Mouse (Mus musculus) kidney, adult 2 months (tissue): ENCODE data around the gene Utrn. TPM values are rescaled to one million over a fixed set of nuclear protein-coding genes. Genes with fewer than 3 reads are reported as not detected.
A peak's percentile ranks its signal among the peaks of the same experiment; 100 is the strongest.
"Not testable (repeated sequence)": the region's sequence is repeated elsewhere in the genome, so short reads cannot be mapped to it uniquely, and the experiment has no call there.

Source experiments
- DNase-seq: peaks from one replicate; pipeline ENCODE4 v3.0.0; 2021
- H3K27ac ChIP-seq: fragments of 200-500 bp; 2 replicates; pipeline ENCODE4 v1.5.1; 2012; ENCODE audit warnings: low read depth, low read length, control low read depth, inconsistent platforms; ENCODE audit not compliant: insufficient read depth
- H3K27me3 ChIP-seq: fragments of 200-500 bp; replicated peaks from 2 replicates; pipeline ENCODE4 v1.6.1; 2012; ENCODE audit warnings: mild to moderate bottlenecking, moderate library complexity, low read length, inconsistent platforms; ENCODE audit not compliant: control insufficient read depth, insufficient read depth
- H3K36me3 ChIP-seq: fragments of 200-500 bp; 2 replicates; pipeline ENCODE4 v1.6.1; 2012; ENCODE audit warnings: mild to moderate bottlenecking, moderate library complexity, low read length, inconsistent platforms; ENCODE audit not compliant: control insufficient read depth, insufficient read depth
- H3K4me1 ChIP-seq: fragments of 200-500 bp; 2 replicates; pipeline ENCODE4 v1.6.1; 2011; ENCODE audit warnings: low read length; ENCODE audit not compliant: control insufficient read depth, insufficient read depth
- H3K4me3 ChIP-seq: fragments of 200-500 bp; 2 replicates; pipeline ENCODE4 v1.5.1; 2011; ENCODE audit warnings: mild to moderate bottlenecking, low read depth, low read length, control low read depth; ENCODE audit not compliant: insufficient read depth
- CTCF ChIP-seq: fragments of 200-500 bp; conservative IDR thresholded peaks from 2 replicates; pipeline ENCODE4 v1.5.1; 2011; ENCODE audit warnings: low read depth, mild to moderate bottlenecking, control low read depth, low read length, moderate library complexity, mixed read lengths; ENCODE audit not compliant: insufficient read depth, insufficient read length
- POLR2A ChIP-seq: fragments of 200-500 bp; IDR thresholded peaks from one replicate; pipeline ENCODE4 v1.6.1; 2011; ENCODE audit warnings: low read depth, low read length, control low read depth
- WGBS: fragments of 180-500 bp; shearing (Covaris S2); methylation state at CpG from one replicate; pipeline ENCODE4 v1.1.7; 2018; 5-methylcytosine and 5-hydroxymethylcytosine counted together
- polyA plus RNA-seq: library from polyadenylated mRNA; depleted of rRNA; stranded (reverse); fragments of >200 nt; gene quantifications from 2 replicates; pipeline ENCODE4 v1.2.3, GENCODE M21; 2012

Utrn gene
- polyA plus RNA-seq, 1 experiment = 20.8 TPM

DNA sequence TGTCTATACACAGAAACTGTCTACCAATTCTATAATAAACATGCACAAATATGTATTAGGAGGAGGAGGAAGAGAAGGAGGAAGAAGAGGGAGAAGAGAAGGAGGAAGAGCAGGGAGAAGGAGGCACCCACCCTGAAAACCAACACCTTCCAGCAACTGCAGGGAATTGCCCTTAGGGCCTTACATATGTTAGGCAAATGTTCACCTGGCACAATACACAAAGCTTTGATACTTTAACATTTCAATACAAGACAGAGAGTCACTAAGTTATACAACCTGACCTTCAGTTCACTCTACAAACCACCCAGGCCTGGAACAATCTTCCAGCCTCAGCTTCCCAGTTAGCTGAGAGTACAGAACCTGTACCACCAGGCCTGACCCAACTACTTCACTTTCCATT lies 260.5 kb downstream of the Utrn start:
- no peak overlapping the region for H3K4me3 ChIP-seq
- no peak for DNase-seq
- H3K4me1 ChIP-seq = no peaks in the 10 kb centered on the region
- no peaks in the 10 kb centered on the region for H3K36me3 ChIP-seq
- H3K27me3 ChIP-seq = no peaks in the 10 kb centered on the region
- TF ChIP-seq CTCF (no peak), POLR2A (no peak)
- H3K27ac ChIP-seq = no peak overlapping the region

DNA sequence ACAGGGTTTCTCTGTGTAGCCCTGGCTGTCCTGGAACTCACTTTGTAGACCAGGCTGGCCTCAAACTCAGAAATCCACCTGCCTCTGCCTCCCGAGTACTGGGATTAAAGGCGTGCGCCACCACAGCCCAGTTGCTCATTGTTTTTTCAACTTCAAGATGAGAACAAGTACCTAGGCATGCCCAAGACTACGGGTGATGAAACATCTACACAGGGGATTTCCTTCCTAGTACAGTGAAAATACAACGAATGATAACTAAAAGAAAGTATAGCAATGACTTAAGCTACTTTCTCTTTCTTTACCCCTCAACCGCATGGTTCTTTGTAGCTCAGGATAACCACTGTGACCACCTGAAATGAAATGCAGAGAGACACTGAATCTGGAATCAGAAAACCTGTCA lies 262.0 kb downstream of the Utrn start:
- H3K27ac ChIP-seq, H3K27me3 ChIP-seq, H3K4me1 ChIP-seq, H3K36me3 ChIP-seq, H3K4me3 ChIP-seq, DNase-seq: not testable (repeated sequence)
- WGBS = 92% methylated on average over 6 of the region's 6 CpGs

- Histone ChIP-seq H3K4me3 (no peak overlapping the region), H3K27ac (no peak overlapping the region), H3K36me3 (no peaks in the 10 kb centered on the region), H3K27me3 (no peaks in the 10 kb centered on the region), H3K4me1 (no peaks in the 10 kb centered on the region)
- TF ChIP-seq POLR2A = no peak
- WGBS = 82% methylated on average over 2 of the region's 2 CpGs
- no peak for DNase-seq
Measured at GRCm38 (mm10) chr10:12595379-12595778, 273.8 kb downstream of the Utrn start.

GRCm38 (mm10) chr10:12594958-12595357 lies 274.2 kb downstream of the Utrn start:
- Histone ChIP-seq H3K36me3 (no peaks in the 10 kb centered on the region), H3K27ac (no peak overlapping the region), H3K4me1 (no peaks in the 10 kb centered on the region), H3K27me3 (no peaks in the 10 kb centered on the region), H3K4me3 (no peak overlapping the region)
- DNase-seq = no peak
- TF ChIP-seq CTCF (no peak), POLR2A (no peak)
- WGBS = 92% methylated on average over 8 of the region's 8 CpGs

DNA sequence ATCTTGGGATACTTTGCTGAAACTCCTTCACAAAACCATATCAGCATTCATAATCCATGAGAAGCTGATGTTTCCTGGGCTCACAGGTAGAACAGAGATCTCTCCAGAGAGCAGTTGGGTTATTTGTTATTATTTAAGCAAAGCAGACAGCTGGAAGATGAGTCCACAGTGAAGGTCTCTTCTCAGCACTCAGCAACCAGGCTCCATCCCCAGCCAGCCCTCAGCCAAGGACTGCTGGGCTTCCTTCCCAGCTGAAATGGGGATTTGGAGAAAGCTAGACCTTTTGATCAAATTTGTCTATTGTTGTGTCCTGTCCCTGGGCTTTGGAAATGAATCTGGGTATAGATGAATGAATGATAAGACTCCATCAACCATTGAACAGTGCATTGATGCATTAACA lies 276.1 kb downstream of the Utrn start:
- DNase-seq = no peak
- no peaks in the 10 kb centered on the region for H3K36me3 ChIP-seq
- TF ChIP-seq CTCF = no peak
- no peak for TF ChIP-seq POLR2A

GRCm38 (mm10) chr10:12591946-12592345 lies 277.2 kb downstream of the Utrn start:
- Histone ChIP-seq H3K4me1 (no peaks in the 10 kb centered on the region; the same call in 1 of the 2 replicates), H3K27ac (no peak overlapping the region), H3K27me3 (no peaks in the 10 kb centered on the region), H3K4me3 (peak overlapping the region; percentile 41; the same call in 1 of the 2 replicates), H3K36me3 (no peaks in the 10 kb centered on the region)
- TF ChIP-seq CTCF (no peak), POLR2A (no peak)
- DNase-seq = peak; percentile 66
- 13% methylated on average over 5 of the region's 5 CpGs for WGBS

More for the DNA sequence above, 276.1 kb downstream of the Utrn start:
- Histone ChIP-seq H3K4me3 (no peak overlapping the region), H3K27me3 (no peaks in the 10 kb centered on the region), H3K4me1 (no peaks in the 10 kb centered on the region; the same call in 1 of the 2 replicates), H3K27ac (no peak overlapping the region)

DNA sequence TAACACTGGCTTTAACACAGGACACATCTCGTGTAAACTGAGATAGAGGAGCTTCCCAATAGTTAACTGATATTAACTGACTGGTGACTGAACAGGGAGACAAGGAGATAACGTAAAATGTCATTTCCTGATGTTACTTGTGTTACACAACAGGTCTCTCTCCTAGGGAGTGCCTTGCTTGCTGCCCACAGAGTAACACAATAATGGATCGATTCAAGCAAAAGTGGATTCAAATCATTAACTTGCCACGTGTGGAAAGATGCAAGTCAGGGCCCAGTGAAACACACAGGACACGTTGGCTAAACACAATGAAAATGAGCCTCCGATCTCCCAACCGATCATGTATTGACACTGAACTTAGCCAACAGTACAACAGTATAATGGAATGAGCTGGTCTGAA lies 281.1 kb downstream of the Utrn start:
- no peak overlapping the region for H3K4me3 ChIP-seq
- WGBS = 65% methylated on average over 7 of the region's 7 CpGs
- no peaks in the 10 kb centered on the region; the same call in 1 of the 2 replicates for H3K4me1 ChIP-seq
- no peak for TF ChIP-seq POLR2A
- TF ChIP-seq CTCF = no peak
- H3K36me3 ChIP-seq = no peaks in the 10 kb centered on the region
- no peak overlapping the region for H3K27ac ChIP-seq
- no peak for DNase-seq
- no peaks in the 10 kb centered on the region for H3K27me3 ChIP-seq

GRCm38 (mm10) chr10:12587318-12587717 lies 281.8 kb downstream of the Utrn start:
- Histone ChIP-seq H3K27ac (no peak overlapping the region), H3K36me3 (no peaks in the 10 kb centered on the region), H3K4me3 (no peak overlapping the region), H3K27me3 (no peaks in the 10 kb centered on the region), H3K4me1 (no peaks in the 10 kb centered on the region; the same call in 1 of the 2 replicates)
- 91% methylated on average over 1 of the region's 1 CpGs for WGBS
- TF ChIP-seq CTCF (no peak), POLR2A (no peak)
- DNase-seq = no peak
